Mouse (Mus musculus) splenic B cell, adult 2 months (primary cell): ENCODE measurements around the gene Rassf3.
A peak's percentile ranks its signal among the peaks of the same experiment; 100 is the strongest.

Experiments used
- DNase-seq: peaks from one replicate; pipeline ENCODE4 v3.0.0-alpha.2; 2011; ENCODE audit warnings: low read depth, low spot score
- H3K27me3 ChIP-seq: 2 replicates; pipeline ENCODE4 v1.6.1; 2012; ENCODE audit warnings: mild to moderate bottlenecking, low read length, moderate library complexity, mixed read lengths; ENCODE audit not compliant: control insufficient read depth, poor library complexity, insufficient read depth, severe bottlenecking
- H3K36me3 ChIP-seq: 2 replicates; pipeline ENCODE4 v1.6.1; 2012; ENCODE audit warnings: mild to moderate bottlenecking, low read length, moderate library complexity, mixed read lengths; ENCODE audit not compliant: control insufficient read depth, poor library complexity, insufficient read depth, severe bottlenecking

Rassf3 gene

DNA sequence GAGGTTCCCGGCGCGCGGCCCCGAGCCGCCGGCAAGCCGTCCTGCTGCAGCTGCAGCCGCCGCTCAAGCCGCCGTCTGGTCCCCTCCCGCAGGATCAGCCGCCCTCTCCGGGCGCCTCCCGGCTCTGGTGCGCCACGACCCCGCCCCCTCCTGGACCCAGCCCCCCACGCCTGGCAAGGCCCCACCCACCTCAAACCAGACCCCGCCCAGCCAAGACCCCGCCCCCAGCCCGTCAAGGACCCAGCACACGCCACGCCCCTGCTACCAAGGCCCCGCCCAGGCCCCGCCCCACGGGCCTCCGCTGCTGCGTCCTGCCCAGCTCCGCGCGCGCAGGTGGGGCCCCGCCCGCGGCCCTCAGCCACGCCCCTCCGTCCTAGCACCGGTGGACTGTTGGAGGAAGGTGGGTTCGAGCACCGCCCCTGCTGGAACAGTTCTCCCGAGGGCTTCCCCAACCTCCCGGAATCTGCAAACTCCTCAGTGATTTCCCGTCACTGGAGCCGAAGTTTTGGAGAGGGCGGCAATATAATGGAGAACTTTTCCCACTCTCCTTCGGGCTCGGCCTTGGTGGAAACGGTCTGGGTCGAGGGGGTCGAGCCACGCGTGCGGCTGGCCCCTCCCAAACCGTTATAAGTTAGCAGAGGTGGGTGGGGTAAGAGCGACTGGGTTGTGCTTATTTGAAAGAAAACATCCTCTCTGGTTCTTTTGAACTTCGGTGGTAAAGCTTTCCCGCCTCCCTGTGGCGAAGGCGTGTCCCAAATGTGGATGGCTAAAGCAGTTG, at the start of gene Rassf3:
Rassf3 (minus strand) TSS at position 158 of the 778 bp plus-strand sequence.
- Histone ChIP-seq H3K27me3 (no peaks in the 10 kb centered on the region), H3K36me3 (no peaks in the 10 kb centered on the region)
- peak; percentile 98 for DNase-seq

DNA sequence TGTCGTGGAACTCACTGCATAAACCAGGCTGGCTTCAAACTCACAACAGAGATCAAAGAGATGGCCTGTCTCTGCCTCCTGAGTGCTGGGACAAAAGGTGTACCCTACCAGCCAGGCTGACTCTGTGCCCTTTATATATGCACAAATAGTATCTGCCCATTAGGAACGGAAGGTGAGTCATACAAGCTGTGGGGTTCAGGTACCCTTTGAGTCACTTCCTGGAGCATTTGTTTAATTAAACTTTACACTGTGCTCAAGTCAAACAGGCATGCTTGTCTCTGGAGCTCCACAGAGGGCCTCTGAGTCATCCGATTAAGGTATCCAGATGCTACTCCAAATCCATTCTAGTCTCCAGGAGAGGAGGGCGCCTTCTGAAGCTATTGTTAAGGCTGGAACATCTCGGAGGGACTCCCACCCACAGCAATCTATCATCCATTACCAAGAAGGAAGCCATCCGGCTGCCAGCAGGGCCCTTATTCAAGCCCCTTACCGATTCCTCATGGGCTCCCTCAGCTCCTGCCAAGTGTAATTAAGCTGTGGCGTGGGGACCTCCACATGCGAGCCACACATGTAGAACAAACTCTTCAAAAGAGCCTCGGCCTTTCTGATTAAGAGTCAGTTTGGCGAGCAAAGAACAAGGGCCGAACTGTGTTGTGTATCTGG, 44.9 kb upstream of the Rassf3 start:
- no peaks in the 10 kb centered on the region for H3K27me3 ChIP-seq
- H3K36me3 ChIP-seq = no peaks in the 10 kb centered on the region
- DNase-seq = no peak

GRCm38 (mm10) chr10:121519710-121520109, 43.6 kb upstream of the Rassf3 start:
- no peak for DNase-seq
- Histone ChIP-seq H3K36me3 (no peaks in the 10 kb centered on the region), H3K27me3 (no peaks in the 10 kb centered on the region)

DNA sequence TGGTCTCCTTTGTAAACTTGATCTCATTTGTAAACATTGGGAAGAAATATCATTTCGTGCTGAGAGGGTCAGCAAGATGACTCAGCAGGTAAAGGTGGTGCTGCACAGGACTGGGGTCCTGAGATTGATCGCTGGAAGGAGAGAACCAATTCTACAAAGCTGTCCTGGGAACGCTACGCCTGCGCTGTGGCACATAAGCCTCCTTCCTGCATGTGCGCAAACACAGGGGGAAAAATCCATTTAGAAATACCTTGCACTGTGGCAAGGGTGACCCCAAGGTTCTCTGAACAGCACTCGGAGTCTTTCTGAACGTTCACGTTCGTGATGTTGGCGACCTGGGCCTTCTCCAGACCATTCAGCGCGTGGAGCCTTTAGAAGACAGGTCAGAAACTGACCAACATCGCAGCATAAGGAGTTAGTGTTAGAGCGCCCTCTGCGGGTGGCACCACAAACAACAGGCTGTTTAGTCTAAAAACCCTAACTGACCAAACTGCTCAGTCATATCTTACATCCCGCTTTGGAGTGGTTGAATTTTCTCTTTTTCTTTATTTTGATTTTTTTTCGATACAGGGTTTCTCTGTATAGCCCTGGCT, 40.0 kb upstream of the Rassf3 start:
- no peaks in the 10 kb centered on the region for H3K36me3 ChIP-seq
- DNase-seq = peak; percentile 86
- no peaks in the 10 kb centered on the region for H3K27me3 ChIP-seq

DNA sequence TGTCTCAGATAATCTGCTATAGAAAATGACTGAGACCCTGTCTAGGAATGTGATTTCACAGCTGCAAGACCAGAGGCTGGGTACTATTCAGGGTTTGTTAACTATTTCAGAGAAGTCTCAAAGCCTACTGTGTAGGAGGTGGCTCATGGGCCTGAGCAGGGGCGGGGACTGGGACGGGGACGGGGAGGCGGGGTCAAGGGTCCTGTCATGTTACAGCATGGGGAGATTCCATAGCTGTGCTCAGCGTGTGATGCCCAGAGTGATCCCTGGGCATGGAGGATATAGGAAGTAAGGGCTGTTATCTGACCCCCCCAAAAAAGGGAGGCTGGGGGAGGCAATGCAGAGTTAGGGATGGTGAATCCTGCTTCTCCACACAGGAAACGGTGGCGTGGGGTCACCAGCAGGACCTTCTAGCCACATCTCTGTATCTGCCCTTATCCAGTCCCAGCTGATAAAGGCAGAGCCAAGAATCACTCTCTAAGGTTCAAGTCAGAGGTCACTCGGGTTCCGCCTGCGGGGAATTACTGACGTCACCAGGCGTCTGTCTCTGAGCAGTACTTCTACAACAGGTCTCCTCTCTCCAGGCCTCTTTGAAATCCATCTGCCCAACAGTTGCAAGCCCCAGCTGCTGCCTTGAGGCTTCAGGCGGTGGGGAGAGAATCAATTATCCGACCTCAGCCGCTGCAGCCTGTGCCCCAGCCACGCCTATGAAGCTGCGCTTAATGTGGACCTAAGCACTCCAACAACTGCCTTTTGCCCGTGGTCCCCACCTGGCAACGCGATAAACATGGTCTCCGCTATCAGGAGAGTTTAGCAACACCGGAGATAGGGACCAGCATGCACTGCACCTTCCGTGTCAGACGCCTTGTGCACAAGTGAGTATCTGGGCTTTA, 33.9 kb upstream of the Rassf3 start:
- no peak for DNase-seq
- no peaks in the 10 kb centered on the region for H3K36me3 ChIP-seq

GRCm38 (mm10) chr10:121507755-121508544, 31.8 kb upstream of the Rassf3 start:
- Histone ChIP-seq H3K27me3 (no peaks in the 10 kb centered on the region), H3K36me3 (no peaks in the 10 kb centered on the region)
- no peak for DNase-seq

More for the DNA sequence above, 33.9 kb upstream of the Rassf3 start:
- H3K27me3 ChIP-seq = no peaks in the 10 kb centered on the region

- DNase-seq = peak; percentile 94
- no peaks in the 10 kb centered on the region for H3K36me3 ChIP-seq
- H3K27me3 ChIP-seq = no peaks in the 10 kb centered on the region
Observed at GRCm38 (mm10) chr10:121506731-121507583, 30.8 kb upstream of the Rassf3 start.

GRCm38 (mm10) chr10:121505929-121506328, 29.8 kb upstream of the Rassf3 start:
- H3K27me3 ChIP-seq = no peaks in the 10 kb centered on the region
- DNase-seq = no peak
- H3K36me3 ChIP-seq = no peaks in the 10 kb centered on the region

DNA sequence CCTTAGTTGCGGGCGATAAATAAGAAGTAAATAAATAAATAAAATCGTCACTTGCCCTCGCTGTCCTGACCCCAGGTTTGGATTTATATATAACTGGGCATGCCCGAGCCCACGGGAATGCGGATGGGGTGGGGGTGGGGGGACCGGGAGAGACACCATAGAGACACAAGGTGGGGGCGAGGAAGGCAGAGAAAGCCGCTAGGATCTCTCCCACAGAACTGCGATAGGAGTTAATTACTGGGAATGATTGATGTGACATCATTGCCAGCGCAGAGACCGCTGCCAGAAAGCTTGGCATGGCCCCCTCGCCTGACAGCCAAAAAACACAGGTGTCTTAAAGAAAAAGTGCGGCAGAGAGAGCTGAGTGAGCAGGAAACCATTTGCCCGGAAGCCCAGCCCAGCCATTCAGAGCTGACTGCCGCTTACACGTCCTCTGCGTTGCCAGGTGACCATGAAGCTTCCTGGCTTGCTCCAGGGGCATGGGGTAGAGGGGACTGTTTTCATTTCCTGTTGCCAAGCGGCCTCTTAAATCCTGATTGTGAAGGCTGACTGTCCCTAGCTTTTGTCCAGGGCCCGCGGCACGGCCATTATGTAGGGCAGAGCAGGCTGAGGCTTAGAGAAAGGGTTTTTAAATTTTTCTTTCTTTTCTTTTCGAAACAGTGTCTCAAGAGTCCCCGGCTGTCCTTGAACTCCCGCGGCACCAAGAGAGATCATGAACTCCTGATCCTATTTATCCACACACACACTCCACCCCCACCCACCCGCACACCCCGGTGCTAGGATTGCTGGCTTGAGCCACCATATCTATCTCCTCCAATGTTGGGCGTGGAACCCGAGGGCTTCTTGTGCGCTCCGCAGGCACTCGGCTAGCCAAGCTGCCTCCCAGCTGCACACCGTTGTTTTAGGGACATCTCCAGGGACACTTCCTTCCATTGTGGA, 29.1 kb upstream of the Rassf3 start:
- DNase-seq = peak; percentile 73
- Histone ChIP-seq H3K36me3 (no peaks in the 10 kb centered on the region), H3K27me3 (no peaks in the 10 kb centered on the region)

DNA sequence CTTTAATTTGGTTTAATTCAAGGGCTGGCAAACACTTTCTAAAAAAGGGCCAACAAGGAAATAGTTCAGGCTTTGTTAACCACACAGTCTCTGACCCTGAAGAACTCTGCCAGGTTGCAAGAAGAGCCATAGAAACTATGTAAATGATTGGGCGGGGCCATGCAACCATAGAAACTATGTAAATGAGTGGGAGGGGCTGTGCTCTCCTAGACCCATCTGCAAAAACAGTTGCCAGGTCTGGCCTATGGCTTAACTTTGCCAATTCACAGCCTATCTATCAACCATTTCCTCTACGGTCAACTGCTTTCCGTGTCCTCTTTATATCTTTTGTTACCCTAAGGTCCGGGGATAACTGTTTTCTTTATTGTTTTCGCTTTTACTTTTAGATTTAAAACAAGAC, 25.0 kb upstream of the Rassf3 start:
- no peaks in the 10 kb centered on the region for H3K27me3 ChIP-seq
- peak; percentile 87 for DNase-seq
- H3K36me3 ChIP-seq = no peaks in the 10 kb centered on the region

DNA sequence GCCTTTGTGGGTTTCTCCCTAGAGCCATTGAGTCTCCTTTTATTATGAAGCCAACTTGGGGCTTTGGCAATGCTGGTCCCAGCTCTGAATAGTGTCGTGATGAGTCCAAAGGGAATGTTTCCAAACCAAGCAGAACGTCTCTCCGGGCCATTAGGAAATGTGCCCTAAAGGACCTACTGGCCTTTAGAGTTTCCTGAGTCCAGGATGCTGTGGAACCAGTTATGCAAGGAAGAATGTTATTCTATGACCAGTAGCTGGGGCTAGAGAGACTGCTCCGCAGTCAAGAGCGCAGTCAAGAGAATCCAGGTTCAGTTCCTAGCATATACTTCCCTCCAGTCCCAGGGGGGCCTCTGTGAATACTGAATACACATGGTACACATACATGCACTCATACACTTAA, 23.9 kb upstream of the Rassf3 start:
- H3K27me3 ChIP-seq = no peaks in the 10 kb centered on the region
- DNase-seq = no peak
- no peaks in the 10 kb centered on the region for H3K36me3 ChIP-seq

- Histone ChIP-seq H3K27me3 (no peaks in the 10 kb centered on the region), H3K36me3 (no peaks in the 10 kb centered on the region)
- DNase-seq = no peak
Observed at GRCm38 (mm10) chr10:121499063-121499462, 22.9 kb upstream of the Rassf3 start.
